Mouse (Mus musculus): Measurements from ENCODE around the gene Fyn.

DNA sequence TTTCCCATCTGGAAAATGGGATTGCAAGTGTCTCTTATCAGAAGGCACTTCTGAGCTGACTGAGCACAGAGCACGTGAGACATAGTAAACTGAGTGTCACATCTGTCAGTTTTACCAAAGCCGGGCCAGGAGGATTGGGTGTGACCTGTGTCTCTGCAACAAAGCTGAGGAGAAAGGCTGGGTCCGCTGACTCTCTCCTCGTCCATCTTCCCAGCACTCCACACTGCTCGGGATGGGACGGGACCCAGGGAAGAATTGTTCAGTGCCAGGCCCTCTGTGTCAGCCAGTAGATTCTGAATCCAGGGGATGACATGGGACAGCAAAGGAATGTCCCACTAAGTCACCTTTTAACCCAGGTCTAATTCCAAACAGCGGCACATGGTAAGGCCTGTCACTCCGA, 211.8 kb downstream of the Fyn start:
- TF ChIP-seq POLR2A (IDR thresholded peaks at IDR 0.05; ENCODE audit: low read depth, low read length) (no peak), ZKSCAN1 (IDR thresholded peaks at IDR 0.05; ENCODE audit: borderline replicate concordance, low read depth, low read length) (no peak), SIN3A (IDR thresholded peaks at IDR 0.05; ENCODE audit: low read length) (no peak), CTCF (conservative IDR thresholded peaks at IDR 0.05 in 1 of 2, IDR thresholded peaks at IDR 0.05 in 1 of 2; ENCODE audit: low read depth in 2 of 2, low read length in 2 of 2) (no peak), JUN (IDR thresholded peaks at IDR 0.05; ENCODE audit: insufficient read depth, low read depth, low read length) (no peak), BHLHE40 (IDR thresholded peaks at IDR 0.05; ENCODE audit: low read depth, low read length) (no peak), SMC3 (IDR thresholded peaks at IDR 0.05; ENCODE audit: low read depth, low read length) (no peak), GABPA (IDR thresholded peaks at IDR 0.05; ENCODE audit: insufficient replicate concordance, low read depth, low read length) (no peak), USF1 (IDR thresholded peaks at IDR 0.05; ENCODE audit: low read depth, low read length) (no peak), ZC3H11A (IDR thresholded peaks at IDR 0.05; ENCODE audit: low read depth, low read length) (no peak), UBTF (IDR thresholded peaks at IDR 0.05; ENCODE audit: low read depth, low read length) (no peak), POLR2AphosphoS2 (IDR thresholded peaks at IDR 0.05; ENCODE audit: low read depth, low read length) (no peak)
